In the genomic region with DNA sequence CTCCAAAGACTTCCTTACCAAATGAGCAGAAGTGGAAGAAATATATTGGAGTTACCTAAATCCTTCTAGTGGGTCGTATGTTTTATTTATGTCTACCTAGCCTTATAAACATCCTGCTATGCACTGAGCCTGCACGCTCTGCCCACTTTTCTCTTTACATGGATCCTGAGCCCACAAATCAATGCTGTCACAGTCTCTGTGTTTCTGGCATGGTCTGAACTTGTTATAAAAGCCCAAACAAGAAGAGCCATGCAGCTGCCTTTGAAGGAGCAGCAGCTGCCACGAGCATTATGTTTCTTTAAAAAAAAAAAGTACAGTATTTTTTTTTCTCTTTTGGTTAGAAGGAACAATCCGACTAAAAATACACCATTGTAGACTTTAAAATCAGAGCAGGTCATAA, we compare ENCODE assay signal across 17 mouse cellular contexts. TPM values are rescaled to one million over a fixed set of nuclear protein-coding genes. Genes with fewer than 3 reads are reported as not detected.
A peak's percentile ranks its signal among the peaks of the same experiment; 100 is the strongest.
DNase-seq lines count a peak whose midpoint lies in the region; ATAC-seq and TF ChIP-seq lines count a peak whose summit lies in the region.
"Had no signal": no experiment of that assay in that cellular context is flagged by ENCODE, and none has a peak within 500 bp of the region (broad histone marks: within the 10 kb centered on the region; RNA-seq: fewer than 3 reads in every experiment).

No protein-coding gene starts in this region.

- no peaks in the 10 kb centered on the region for H3K9me3 ChIP-seq in limb, embryonic 12.5 days
- H3K9me3 ChIP-seq in limb, embryonic 10.5 days (replicated peaks) = no peaks in the 10 kb centered on the region
- H3K9me3 ChIP-seq in forebrain, embryonic 14.5 days (replicated peaks; ENCODE audit: control insufficient read depth, low read length) = no peaks in the 10 kb centered on the region
- H3K9me3 ChIP-seq: hindbrain, embryonic 15.5 days had no signal

- TF ChIP-seq CTCF in gastrocnemius, adult 2 months (IDR thresholded peaks at IDR 0.05) = no peak

- H3K27me3 ChIP-seq in limb, embryonic 12.5 days = no peaks in the 10 kb centered on the region
- H3K27me3 ChIP-seq in limb, embryonic 10.5 days (ENCODE audit: low read depth, poor library complexity, severe bottlenecking) = no peaks in the 10 kb centered on the region
- no peaks in the 10 kb centered on the region for H3K27me3 ChIP-seq in forebrain, embryonic 14.5 days (replicated peaks; ENCODE audit: control insufficient read depth, insufficient read depth, low read length)
- H3K27me3 ChIP-seq: hindbrain, embryonic 15.5 days; Patski had no signal

- intact Hi-C loops in gastrocnemius, adult 2 months (cut with DNase I) = no loop called here

- ATAC-seq in limb, embryonic 12.5 days (ENCODE audit: insufficient number of reproducible peaks, insufficient read depth, low FRiP score, low TSS enrichment, low read depth) = peak; percentile 67; the same call in 1 of the 2 replicates
- peak; percentile 52; the same call in 1 of the 2 replicates for ATAC-seq in forebrain, embryonic 14.5 days
- ATAC-seq: activated CD4-positive, CD25-positive, alpha-beta regulatory T cell, adult 4 months; liver, postnatal 0 days; Patski had no signal

- H3K36me3 ChIP-seq in limb, embryonic 12.5 days = peaks cover 76% of the 10 kb centered on the region
- peaks cover 64% of the 10 kb centered on the region for H3K36me3 ChIP-seq in limb, embryonic 10.5 days
- 0 out of 2 replicates have a peak, but pooled peaks cover 5% of the 10 kb centered on the region for H3K36me3 ChIP-seq in forebrain, embryonic 14.5 days (ENCODE audit: control insufficient read depth, insufficient read depth, low read length)
- H3K36me3 ChIP-seq: hindbrain, embryonic 15.5 days had no signal

- 0 out of 2 replicates have a peak, but pooled peaks cover 4% of the 10 kb centered on the region for H3K4me1 ChIP-seq in limb, embryonic 12.5 days (replicated peaks)
- peaks cover 8% of the 10 kb centered on the region for H3K4me1 ChIP-seq in limb, embryonic 10.5 days
- H3K4me1 ChIP-seq in forebrain, embryonic 14.5 days (ENCODE audit: control insufficient read depth, insufficient read depth, low read length) = peaks cover 4% of the 10 kb centered on the region; the same call in 1 of the 2 replicates

- no peak overlapping the region for H3K9ac ChIP-seq in limb, embryonic 12.5 days (replicated peaks)
- H3K9ac ChIP-seq in forebrain, embryonic 14.5 days (ENCODE audit: low read length) = no peak overlapping the region
- H3K9ac ChIP-seq: hindbrain, embryonic 15.5 days; liver, postnatal 0 days had no signal

- WGBS in limb, embryonic 12.5 days = 62% methylated on average over 4 of the region's 4 CpGs
- WGBS in limb, embryonic 10.5 days = 86% methylated on average over 4 of the region's 4 CpGs
- WGBS in forebrain, embryonic 14.5 days = 48% methylated on average over 4 of the region's 4 CpGs

- H3K4me3 ChIP-seq in gastrocnemius, adult 2 months = no peak overlapping the region
- no peak overlapping the region for H3K4me3 ChIP-seq in limb, embryonic 12.5 days (replicated peaks)
- no peak overlapping the region for H3K4me3 ChIP-seq in limb, embryonic 10.5 days
- H3K4me3 ChIP-seq in forebrain, embryonic 14.5 days (ENCODE audit: low read depth, low read length) = no peak overlapping the region
- H3K4me3 ChIP-seq: hindbrain, embryonic 15.5 days had no signal

- no peak overlapping the region for H3K4me2 ChIP-seq in limb, embryonic 12.5 days
- no peak overlapping the region for H3K4me2 ChIP-seq in forebrain, embryonic 14.5 days (ENCODE audit: low read length)
- H3K4me2 ChIP-seq: heart, embryonic 11.5 days; hindbrain, embryonic 15.5 days had no signal

- no peak for DNase-seq in gastrocnemius, adult 2 months
- DNase-seq in gastrocnemius, adult 8-10 months (ENCODE audit: low spot score in 2 of 2) = no peak
- no peak for DNase-seq in limb, embryonic 10.5 days (ENCODE audit: low spot score)
- DNase-seq in forebrain, embryonic 14.5 days (ENCODE audit: low spot score) = peak; percentile 36
- DNase-seq in mesoderm, embryonic 11.5 days (ENCODE audit: low read depth, low spot score) = peak; percentile 43
- DNase-seq in layer of hippocampus, postnatal 25 days (ENCODE audit: extremely low spot score in 1 of 2, low spot score in 1 of 2) = no peak
- DNase-seq: heart, postnatal 36 days; kidney, adult 8-10 months; liver; liver, postnatal 0 days; thymus, postnatal 4 days had no signal

- peak overlapping the region; percentile 25; the same call in 1 of the 2 replicates for H3K27ac ChIP-seq in gastrocnemius, adult 2 months
- H3K27ac ChIP-seq in limb, embryonic 12.5 days = 0 out of 2 replicates have a peak overlapping the region, but pooled peaks have one; percentile 29
- H3K27ac ChIP-seq in limb, embryonic 10.5 days = no peak overlapping the region
- no peak overlapping the region for H3K27ac ChIP-seq in forebrain, embryonic 14.5 days (ENCODE audit: low read depth, low read length)
- H3K27ac ChIP-seq: hindbrain, embryonic 15.5 days had no signal

RNA-seq across cellular contexts. Expression of gene Abhd10, which starts 24.7 kb away (rescaled TPM):
- total RNA-seq in gastrocnemius, adult 2 months (2021) = 10 to 100 TPM; 11.4 to 13.6 TPM
- 10 to 100 TPM; 11.1 to 14.1 (median 13.0) TPM for total RNA-seq in gastrocnemius, adult 8-10 months (2022)
- 37.3 and 41.5 TPM in 2 replicates for polyA plus RNA-seq in limb, embryonic 12.5 days (2016; fragmentation: Nextera tagmentation; extraction: Ambion mirVana)
- polyA plus RNA-seq in limb, embryonic 10.5 days (2016; fragmentation: Nextera tagmentation; extraction: Ambion mirVana) = 38.8 and 43.0 TPM in 2 replicates
- 38.4 and 41.2 TPM in 2 replicates for polyA plus RNA-seq in forebrain, embryonic 14.5 days (2014; fragmentation: Nextera tagmentation; extraction: Ambion mirVana)
- total RNA-seq in layer of hippocampus, postnatal 25 days (2021) = 10 to 100 TPM; 16.9 to 21.0 TPM

RNA-seq across cellular contexts. Expression of gene Tagln3, which starts 43.0 kb away (rescaled TPM):
- 1 to 10 TPM in 1 of 2 experiments, under 1 TPM in 1; 0.26 to 1.2 TPM for total RNA-seq in gastrocnemius, adult 2 months (2021)
- under 1 TPM; 0.38 to 0.75 (median 0.65) TPM for total RNA-seq in gastrocnemius, adult 8-10 months (2022)
- 30.2 and 33.2 TPM in 2 replicates for polyA plus RNA-seq in limb, embryonic 12.5 days (2016; fragmentation: Nextera tagmentation; extraction: Ambion mirVana)
- polyA plus RNA-seq in limb, embryonic 10.5 days (2016; fragmentation: Nextera tagmentation; extraction: Ambion mirVana) = 23.5 and 28.5 TPM in 2 replicates
- 538 and 598 TPM in 2 replicates for polyA plus RNA-seq in forebrain, embryonic 14.5 days (2014; fragmentation: Nextera tagmentation; extraction: Ambion mirVana)
- total RNA-seq in layer of hippocampus, postnatal 25 days (2021) = 100 to 1,000 TPM; 259 to 275 TPM
- total RNA-seq: megakaryocyte-erythroid progenitor cell, adult 5-6 weeks had no signal
- polyA plus RNA-seq: activated CD4-positive, CD25-positive, alpha-beta regulatory T cell, adult 4 months; liver, postnatal 0 days had no signal

Comparison
In these comparisons a context has a peak if more than half of its experiments do, and no peak if none do; other contexts are left out.
1. H3K27ac ChIP-seq: peak in gastrocnemius, adult 2 months (single experiment) and limb, embryonic 12.5 days (single experiment); none in limb, embryonic 10.5 days (single experiment) and forebrain, embryonic 14.5 days (single experiment).
2. DNase-seq: peak in forebrain, embryonic 14.5 days (single experiment) and mesoderm, embryonic 11.5 days (single experiment); none in gastrocnemius, adult 2 months (single experiment), gastrocnemius, adult 8-10 months (0 of 2), limb, embryonic 10.5 days (single experiment) and layer of hippocampus, postnatal 25 days (0 of 2).
3. RNA of gene Tagln3, which starts 43.0 kb away (total RNA-seq): 259 to 275 TPM in layer of hippocampus, postnatal 25 days; 0.26 to 1.2 TPM in gastrocnemius, adult 2 months and 0.38 to 0.75 TPM in gastrocnemius, adult 8-10 months; every median in the first group is over 100 times any median in the second.